In genomic region chr9:120961466-120961865, GRCm38 (mm10) we compare ENCODE assay signal across 11 mouse cellular contexts. TPM values are rescaled to one million over a fixed set of nuclear protein-coding genes. Genes with fewer than 3 reads are reported as not detected.
DNase-seq lines count a peak whose midpoint lies in the region; ATAC-seq and TF ChIP-seq lines count a peak whose summit lies in the region.
"Had no signal": no experiment of that assay in that cellular context is flagged by ENCODE, and none has a peak within 500 bp of the region (broad histone marks: within the 10 kb centered on the region; RNA-seq: fewer than 3 reads in every experiment).

No protein-coding gene starts in this region.

- peaks cover 93% of the 10 kb centered on the region for H3K36me3 ChIP-seq in kidney, embryonic 15.5 days
- H3K36me3 ChIP-seq in E14TG2a.4 (ENCODE audit: insufficient read depth, low read length) = peaks cover 100% of the 10 kb centered on the region

- 80% methylated on average over 3 of the region's 3 CpGs for WGBS in kidney, embryonic 15.5 days

- H3K4me2 ChIP-seq in kidney, embryonic 15.5 days = no peak overlapping the region
- H3K4me2 ChIP-seq: forebrain, embryonic 15.5 days; heart, embryonic 15.5 days had no signal

- TF ChIP-seq CTCF in E14TG2a.4 (conservative IDR thresholded peaks at IDR 0.05; ENCODE audit: low read length) = no peak

- H3K27ac ChIP-seq in kidney, embryonic 15.5 days = peak overlapping the region; percentile 49
- H3K27ac ChIP-seq: forebrain, embryonic 15.5 days; macrophage had no signal

- H3K9ac ChIP-seq in kidney, embryonic 15.5 days = no peak overlapping the region
- H3K9ac ChIP-seq: forebrain, embryonic 15.5 days; heart, embryonic 15.5 days had no signal

- peaks cover 41% of the 10 kb centered on the region for H3K4me1 ChIP-seq in kidney, embryonic 15.5 days
- H3K4me1 ChIP-seq in E14TG2a.4 (replicated peaks; ENCODE audit: low read depth, low read length) = peaks cover 91% of the 10 kb centered on the region

- no peaks in the 10 kb centered on the region for H3K9me3 ChIP-seq in kidney, embryonic 15.5 days (replicated peaks)
- H3K9me3 ChIP-seq in E14TG2a.4 (ENCODE audit: low read length) = no peaks in the 10 kb centered on the region
- H3K9me3 ChIP-seq: forebrain, embryonic 15.5 days; heart, embryonic 15.5 days had no signal

- no peaks in the 10 kb centered on the region for H3K27me3 ChIP-seq in kidney, embryonic 15.5 days
- H3K27me3 ChIP-seq in E14TG2a.4 (ENCODE audit: insufficient read depth, low read length) = no peaks in the 10 kb centered on the region
- H3K27me3 ChIP-seq: forebrain, embryonic 15.5 days; heart, embryonic 15.5 days had no signal

- peak; percentile 43 to 68 for DNase-seq in adrenal gland, adult (ENCODE audit: inconsistent age in 2 of 2, low spot score in 1 of 2)
- no peak for DNase-seq in adrenal gland, postnatal 25 days
- no peak for DNase-seq in kidney, postnatal 36 days
- peak; percentile 45 for DNase-seq in naive thymus-derived CD4-positive, alpha-beta T cell, adult 2 months (ENCODE audit: low read depth)

- H3K4me3 ChIP-seq in kidney, embryonic 15.5 days (replicated peaks) = no peak overlapping the region
- 0 out of 2 replicates have a peak overlapping the region, but pooled peaks have one; percentile 13 for H3K4me3 ChIP-seq in E14TG2a.4 (replicated peaks; ENCODE audit: low read length)
- H3K4me3 ChIP-seq: forebrain, embryonic 15.5 days; heart, embryonic 15.5 days had no signal

- ATAC-seq in kidney, embryonic 15.5 days (replicated peaks; ENCODE audit: low FRiP score) = no peak
- no peak for ATAC-seq in cerebellum, adult (ENCODE audit: insufficient number of reproducible peaks, low FRiP score, low TSS enrichment)
- ATAC-seq in monocyte, adult 5-6 weeks (replicated peaks; ENCODE audit: insufficient number of reproducible peaks, low FRiP score, low TSS enrichment, poor library complexity, severe bottlenecking) = no peak
- ATAC-seq: forebrain, embryonic 15.5 days had no signal

RNA-seq across cellular contexts. Expression of gene Ctnnb1, which starts 32.5 kb away (rescaled TPM):
- total RNA-seq in adrenal gland, postnatal 25 days (2021) = 802 and 854 TPM in 2 replicates
- 543 and 552 TPM in 2 replicates for polyA plus RNA-seq in kidney, embryonic 15.5 days (2015; fragmentation: Nextera tagmentation; extraction: Ambion mirVana)
- total RNA-seq in monocyte, adult 5-6 weeks (2017) = 355 to 477 TPM (median 465 TPM) in 3 replicates

Comparison
In these comparisons a context has a peak if more than half of its experiments do, and no peak if none do; other contexts are left out.
1. DNase-seq: peak in adrenal gland, adult (2 of 2) and naive thymus-derived CD4-positive, alpha-beta T cell, adult 2 months (single experiment); none in adrenal gland, postnatal 25 days (single experiment) and kidney, postnatal 36 days (0 of 2).